Mouse (Mus musculus) left cerebral cortex, adult 9 months (tissue): ENCODE data around the gene Acmsd.

Experiments
- DNase-seq, 2 experiments: peaks; one replicate each; pipeline ENCODE4 v3.0.0; 2022; ENCODE audit warnings: low spot score in 2 of 2

The Acmsd gene

DNA sequence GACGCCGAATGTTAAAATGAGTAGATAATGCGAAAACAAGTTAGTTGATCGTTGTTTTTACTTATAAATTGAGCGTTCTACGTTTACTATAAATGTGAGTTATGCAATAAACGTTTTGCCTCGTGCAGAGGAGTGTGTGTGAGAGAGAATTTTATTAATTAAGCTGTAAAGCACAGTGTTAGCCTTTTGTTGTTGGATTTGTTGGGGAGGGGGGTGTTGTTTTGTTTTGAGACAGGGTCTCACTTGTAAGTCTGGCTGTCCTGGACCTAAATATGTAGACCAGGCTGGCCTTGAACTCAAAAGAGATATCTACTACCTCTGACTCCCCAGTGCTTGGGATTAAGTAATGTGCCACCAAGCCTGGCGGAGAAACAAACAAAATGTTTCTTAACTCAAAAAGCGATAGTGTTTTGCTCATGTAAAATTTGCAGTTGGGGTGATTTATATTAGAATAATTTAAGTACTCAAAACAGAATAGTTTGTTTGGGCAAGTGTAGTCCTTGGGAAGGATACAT lies 46.0 kb downstream of the Acmsd start:
- DNase-seq, result no peak

- DNase-seq, result no peak
Measured at GRCm38 (mm10) chr1:127776246-127776645, 47.0 kb downstream of the Acmsd start.

GRCm38 (mm10) chr1:127778611-127779010 lies 49.4 kb downstream of the Acmsd start:
- no peak for DNase-seq

DNA sequence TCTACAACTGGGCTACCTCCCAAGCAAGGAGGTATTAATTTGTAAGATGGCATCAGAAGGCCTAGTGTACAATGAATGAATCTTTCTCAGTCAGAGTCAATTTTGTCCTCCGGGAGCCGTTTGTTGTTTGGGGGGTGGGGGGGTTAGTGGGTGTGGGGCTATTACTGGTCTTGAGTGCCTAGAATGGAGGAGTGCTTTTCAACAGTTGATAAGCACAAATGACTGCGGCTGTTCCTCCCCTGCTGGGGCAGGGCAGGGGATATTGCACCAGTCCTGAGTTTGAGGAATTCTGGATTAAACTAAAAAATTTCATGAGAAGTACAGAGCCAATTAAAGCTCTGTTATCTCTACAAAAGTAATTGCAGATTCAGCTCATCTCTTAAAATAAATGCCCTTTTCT lies 50.9 kb downstream of the Acmsd start:
- DNase-seq, result no peak

DNA sequence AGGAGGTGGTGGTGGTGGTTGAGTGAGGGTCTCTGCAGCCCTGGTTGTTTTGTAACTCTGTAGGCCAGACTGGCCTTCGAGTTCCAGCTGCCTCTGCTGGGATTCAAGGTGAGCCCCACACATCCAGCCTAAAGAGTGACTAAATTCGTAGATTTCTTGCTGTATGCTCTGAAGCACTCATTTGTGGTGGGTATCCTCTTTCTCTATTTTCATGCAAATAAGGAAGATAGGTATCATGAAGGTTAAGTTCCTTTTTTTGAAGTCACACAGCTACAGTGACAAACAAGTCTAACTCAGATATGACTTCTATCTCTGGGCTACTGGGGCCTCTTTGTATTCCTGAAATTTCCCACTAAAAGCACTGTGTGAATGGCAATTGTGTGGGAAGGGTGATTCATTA lies 51.6 kb downstream of the Acmsd start:
- no peak for DNase-seq

DNA sequence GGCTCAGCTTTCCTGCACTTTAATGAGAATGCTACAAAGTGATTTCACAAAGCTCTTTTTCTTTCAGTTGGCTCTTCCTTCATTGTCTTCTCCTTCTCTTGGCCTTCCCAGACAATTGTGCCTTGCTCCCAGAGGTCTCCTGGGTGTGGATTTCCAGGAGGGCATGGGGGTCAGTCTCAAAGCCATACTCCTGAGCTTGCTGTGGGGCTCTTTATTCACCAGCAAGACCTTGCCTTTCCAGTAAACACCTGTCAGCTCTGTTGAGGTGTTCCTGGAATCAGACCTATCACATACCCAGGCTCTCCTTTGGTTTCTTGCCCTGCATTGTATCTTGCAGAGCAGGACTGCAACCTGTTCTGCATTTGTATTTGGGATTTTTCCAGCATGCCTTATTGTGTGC lies 54.6 kb downstream of the Acmsd start:
- DNase-seq, result no peak

GRCm38 (mm10) chr1:127785882-127786281 lies 56.7 kb downstream of the Acmsd start:
- no peak for DNase-seq

- DNase-seq, result no peak
Measured at GRCm38 (mm10) chr1:127788943-127789342, 59.7 kb downstream of the Acmsd start.

- no peak for DNase-seq
Measured at GRCm38 (mm10) chr1:127793459-127793858, 64.2 kb downstream of the Acmsd start.

GRCm38 (mm10) chr1:127795087-127795769 lies 66.0 kb downstream of the Acmsd start:
- DNase-seq, result no peak

GRCm38 (mm10) chr1:127796341-127796740 lies 67.1 kb downstream of the Acmsd start:
- no peak for DNase-seq

DNA sequence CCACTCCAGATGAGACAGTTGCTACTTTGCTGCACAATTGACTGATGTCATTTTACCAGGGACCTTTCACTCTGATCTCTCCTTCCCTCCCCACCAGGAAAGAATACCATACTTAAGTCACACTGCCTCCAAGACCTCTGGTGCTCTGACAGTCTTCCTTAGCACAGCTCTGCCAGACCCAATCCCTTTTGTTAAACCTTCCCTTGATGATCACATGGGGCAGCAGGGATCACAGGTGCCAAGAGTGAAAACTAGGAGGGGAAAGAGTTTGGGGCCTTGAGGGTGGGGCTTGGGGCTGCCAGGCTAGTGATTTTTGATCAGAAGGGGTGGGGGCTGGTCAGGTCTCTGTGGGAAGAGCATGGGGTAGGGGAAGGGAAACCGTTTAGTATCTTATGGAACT lies 67.5 kb downstream of the Acmsd start:
- no peak for DNase-seq

- DNase-seq, result no peak
Measured at GRCm38 (mm10) chr1:127802916-127803315, 73.7 kb downstream of the Acmsd start.

- DNase-seq, result no peak
Measured at GRCm38 (mm10) chr1:127808671-127809070, 79.5 kb downstream of the Acmsd start.

- DNase-seq, result peak; percentile 27 to 35
Measured at GRCm38 (mm10) chr1:127812929-127813328, 83.7 kb downstream of the Acmsd start.

DNA sequence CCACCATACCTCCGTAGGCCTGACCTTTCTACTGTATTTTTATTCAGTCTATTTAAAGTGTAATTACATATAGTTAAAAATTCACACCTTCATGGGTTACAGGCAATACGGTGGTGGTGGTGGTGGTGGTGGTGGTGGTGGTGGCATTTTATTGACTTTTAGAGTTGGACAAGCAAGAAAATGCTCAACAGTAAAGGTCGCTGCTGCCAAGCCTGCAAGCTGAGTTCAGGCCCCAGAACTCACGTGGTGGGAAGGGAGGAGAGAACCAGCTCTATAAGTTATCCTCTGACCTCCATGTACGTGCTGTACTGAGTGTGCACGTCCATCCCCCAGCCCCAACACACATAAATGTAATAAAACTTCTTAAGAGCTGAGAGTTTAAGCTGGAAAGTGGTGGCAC lies 87.2 kb downstream of the Acmsd start:
- no peak for DNase-seq
